Mouse (Mus musculus): Measurements from ENCODE around the gene St6gal1. TPM values are rescaled to one million over a fixed set of nuclear protein-coding genes. Genes with fewer than 3 reads are reported as not detected.

St6gal1 gene
- polyA plus RNA-seq, 1 experiment from 2014 or later = 36.2 TPM

GRCm38 (mm10) chr16:23240049-23240949, 15.8 kb downstream of the St6gal1 start:
- WGBS = 67% methylated on average over 13 of the region's 13 CpGs
- Histone ChIP-seq H3K4me2 (no peak overlapping the region), H3K4me3 (replicated peaks) (no peak overlapping the region), H3K36me3 (replicated peaks) (0 out of 2 replicates have a peak, but pooled peaks cover 7% of the 10 kb centered on the region), H3K27ac (0 out of 2 replicates have a peak overlapping the region, but pooled peaks have one; percentile 42), H3K9me3 (no peaks in the 10 kb centered on the region), H3K9ac (no peak overlapping the region), H3K27me3 (no peaks in the 10 kb centered on the region), H3K4me1 (peaks cover 32% of the 10 kb centered on the region)
- peak; percentile 65; the same call in 1 of the 2 replicates for ATAC-seq (ENCODE audit: low FRiP score)

- H3K27ac ChIP-seq = 0 out of 2 replicates have a peak overlapping the region, but pooled peaks have one; percentile 42
- H3K4me2 ChIP-seq = no peak overlapping the region
- no peak overlapping the region for H3K4me3 ChIP-seq (replicated peaks)
- 78% methylated on average over 5 of the region's 5 CpGs for WGBS
- no peak overlapping the region for H3K9ac ChIP-seq
- no peaks in the 10 kb centered on the region for H3K9me3 ChIP-seq
- 0 out of 2 replicates have a peak, but pooled peaks cover 7% of the 10 kb centered on the region for H3K36me3 ChIP-seq (replicated peaks)
- H3K27me3 ChIP-seq = no peaks in the 10 kb centered on the region
- no peak; the same call in 1 of the 2 replicates for ATAC-seq (ENCODE audit: low FRiP score)
- H3K4me1 ChIP-seq = peaks cover 32% of the 10 kb centered on the region
Measured at GRCm38 (mm10) chr16:23240950-23241259, 16.4 kb downstream of the St6gal1 start.

GRCm38 (mm10) chr16:23243726-23244425, 19.3 kb downstream of the St6gal1 start:
- no peak overlapping the region for H3K9ac ChIP-seq
- peaks cover 20% of the 10 kb centered on the region for H3K4me1 ChIP-seq
- peaks cover 7% of the 10 kb centered on the region; the same call in 1 of the 2 replicates for H3K36me3 ChIP-seq (replicated peaks)
- ATAC-seq (ENCODE audit: low FRiP score) = no peak
- H3K4me3 ChIP-seq (replicated peaks) = no peak overlapping the region
- H3K27me3 ChIP-seq = no peaks in the 10 kb centered on the region
- no peak overlapping the region for H3K27ac ChIP-seq
- no peak overlapping the region for H3K4me2 ChIP-seq
- no peaks in the 10 kb centered on the region for H3K9me3 ChIP-seq
- 73% methylated on average over 5 of the region's 5 CpGs for whole genome bisulfite sequencing

- Histone ChIP-seq H3K36me3 (replicated peaks) (peaks cover 7% of the 10 kb centered on the region; the same call in 1 of the 2 replicates), H3K4me2 (no peak overlapping the region), H3K9ac (no peak overlapping the region), H3K27ac (no peak overlapping the region), H3K9me3 (no peaks in the 10 kb centered on the region), H3K27me3 (no peaks in the 10 kb centered on the region), H3K4me1 (peaks cover 23% of the 10 kb centered on the region), H3K4me3 (replicated peaks) (no peak overlapping the region)
- no peak for ATAC-seq (ENCODE audit: low FRiP score)
- 90% methylated on average over 7 of the region's 7 CpGs for WGBS
Measured at GRCm38 (mm10) chr16:23244486-23244885, 19.9 kb downstream of the St6gal1 start.

- H3K4me3 ChIP-seq (replicated peaks) = no peak overlapping the region
- no peak overlapping the region for H3K27ac ChIP-seq
- no peak overlapping the region for H3K4me2 ChIP-seq
- H3K9me3 ChIP-seq = no peaks in the 10 kb centered on the region
- H3K36me3 ChIP-seq (replicated peaks) = no peaks in the 10 kb centered on the region; the same call in 1 of the 2 replicates
- no peak overlapping the region for H3K9ac ChIP-seq
- H3K27me3 ChIP-seq = 0 out of 2 replicates have a peak, but pooled peaks cover 3% of the 10 kb centered on the region
- H3K4me1 ChIP-seq = peaks cover 46% of the 10 kb centered on the region
- no peak for ATAC-seq (ENCODE audit: low FRiP score)
- 53% methylated on average over 4 of the region's 4 CpGs for WGBS
Measured at GRCm38 (mm10) chr16:23249285-23249684, 24.7 kb downstream of the St6gal1 start.

- H3K27ac ChIP-seq = no peak overlapping the region
- no peaks in the 10 kb centered on the region for H3K9me3 ChIP-seq
- no peak overlapping the region for H3K4me2 ChIP-seq
- no peak overlapping the region for H3K4me3 ChIP-seq (replicated peaks)
- no peak for ATAC-seq (ENCODE audit: low FRiP score)
- H3K9ac ChIP-seq = no peak overlapping the region
- WGBS = 67% methylated on average over 6 of the region's 6 CpGs
- peaks cover 46% of the 10 kb centered on the region for H3K4me1 ChIP-seq
- H3K27me3 ChIP-seq = 0 out of 2 replicates have a peak, but pooled peaks cover 3% of the 10 kb centered on the region
- H3K36me3 ChIP-seq (replicated peaks) = no peaks in the 10 kb centered on the region; the same call in 1 of the 2 replicates
Measured at GRCm38 (mm10) chr16:23249762-23250161, 25.2 kb downstream of the St6gal1 start.

- H3K9ac ChIP-seq = no peak overlapping the region
- H3K27me3 ChIP-seq = 0 out of 2 replicates have a peak, but pooled peaks cover 5% of the 10 kb centered on the region
- ATAC-seq (ENCODE audit: low FRiP score) = peak; percentile 36; the same call in 1 of the 2 replicates
- no peak overlapping the region for H3K27ac ChIP-seq
- peaks cover 46% of the 10 kb centered on the region for H3K4me1 ChIP-seq
- no peaks in the 10 kb centered on the region for H3K9me3 ChIP-seq
- WGBS = 45% methylated on average over 15 of the region's 15 CpGs
- no peaks in the 10 kb centered on the region; the same call in 1 of the 2 replicates for H3K36me3 ChIP-seq (replicated peaks)
- H3K4me2 ChIP-seq = no peak overlapping the region
- H3K4me3 ChIP-seq (replicated peaks) = no peak overlapping the region
Measured at GRCm38 (mm10) chr16:23250556-23251444, 26.3 kb downstream of the St6gal1 start.

- ATAC-seq (ENCODE audit: low FRiP score) = peak; percentile 42; the same call in 1 of the 2 replicates
- Histone ChIP-seq H3K4me2 (no peak overlapping the region), H3K27ac (0 out of 2 replicates have a peak overlapping the region, but pooled peaks have one; percentile 8), H3K9me3 (no peaks in the 10 kb centered on the region), H3K9ac (no peak overlapping the region), H3K27me3 (0 out of 2 replicates have a peak, but pooled peaks cover 6% of the 10 kb centered on the region), H3K4me1 (peaks cover 47% of the 10 kb centered on the region), H3K36me3 (replicated peaks) (no peaks in the 10 kb centered on the region; the same call in 1 of the 2 replicates), H3K4me3 (replicated peaks) (no peak overlapping the region)
- 61% methylated on average over 2 of the region's 2 CpGs for WGBS
Measured at GRCm38 (mm10) chr16:23251445-23251773, 26.9 kb downstream of the St6gal1 start.

- H3K9ac ChIP-seq = no peak overlapping the region
- H3K4me1 ChIP-seq = peaks cover 69% of the 10 kb centered on the region
- no peak overlapping the region for H3K27ac ChIP-seq
- no peak overlapping the region for H3K4me3 ChIP-seq (replicated peaks)
- H3K4me2 ChIP-seq = no peak overlapping the region
- H3K27me3 ChIP-seq = 0 out of 2 replicates have a peak, but pooled peaks cover 6% of the 10 kb centered on the region
- WGBS = 60% methylated on average over 6 of the region's 6 CpGs
- H3K9me3 ChIP-seq = no peaks in the 10 kb centered on the region
- no peak for ATAC-seq (ENCODE audit: low FRiP score)
- no peaks in the 10 kb centered on the region for H3K36me3 ChIP-seq (replicated peaks)
Measured at GRCm38 (mm10) chr16:23253620-23254019, 29.1 kb downstream of the St6gal1 start.

- H3K9me3 ChIP-seq = no peaks in the 10 kb centered on the region
- H3K36me3 ChIP-seq (replicated peaks) = no peaks in the 10 kb centered on the region
- no peak overlapping the region for H3K27ac ChIP-seq
- 78% methylated on average over 1 of the region's 1 CpGs for WGBS
- H3K4me1 ChIP-seq = peaks cover 73% of the 10 kb centered on the region
- 0 out of 2 replicates have a peak, but pooled peaks cover 6% of the 10 kb centered on the region for H3K27me3 ChIP-seq
- H3K4me3 ChIP-seq (replicated peaks) = no peak overlapping the region
- H3K4me2 ChIP-seq = no peak overlapping the region
- ATAC-seq (ENCODE audit: low FRiP score) = no peak
- H3K9ac ChIP-seq = no peak overlapping the region
Measured at GRCm38 (mm10) chr16:23254062-23254461, 29.5 kb downstream of the St6gal1 start.

- peaks cover 25% of the 10 kb centered on the region for H3K27me3 ChIP-seq
- no peaks in the 10 kb centered on the region for H3K9me3 ChIP-seq
- H3K4me2 ChIP-seq = no peak overlapping the region
- ATAC-seq (ENCODE audit: low FRiP score) = no peak
- WGBS = 72% methylated on average over 7 of the region's 7 CpGs
- H3K4me1 ChIP-seq = peaks cover 57% of the 10 kb centered on the region
- no peak overlapping the region for H3K9ac ChIP-seq
- no peak overlapping the region for H3K27ac ChIP-seq
- no peaks in the 10 kb centered on the region for H3K36me3 ChIP-seq (replicated peaks)
- H3K4me3 ChIP-seq (replicated peaks) = no peak overlapping the region
Measured at GRCm38 (mm10) chr16:23256638-23257037, 32.1 kb downstream of the St6gal1 start.
